In the genomic region with DNA sequence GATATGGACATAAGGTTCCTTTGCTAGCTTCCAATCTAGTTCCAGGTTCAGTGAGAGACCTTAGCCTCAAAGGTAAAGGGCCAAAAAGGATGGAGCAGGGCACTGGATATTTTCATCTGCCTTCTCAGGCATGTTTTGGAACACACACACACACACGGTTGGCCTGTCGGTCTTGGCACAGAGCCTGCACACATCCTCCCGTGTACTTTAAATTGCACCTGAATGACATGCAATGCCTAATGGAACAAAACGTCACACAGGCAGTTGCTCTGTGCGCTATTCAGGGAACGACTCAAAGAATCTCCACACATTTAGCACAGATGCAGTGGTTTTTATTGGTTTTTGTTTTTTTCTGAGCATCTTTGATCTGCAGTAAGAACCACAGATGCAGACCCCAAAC, we compare ENCODE assay signal across 20 mouse cellular contexts. TPM values are rescaled to one million over a fixed set of nuclear protein-coding genes. Genes with fewer than 3 reads are reported as not detected.
DNase-seq lines count a peak whose midpoint lies in the region; ATAC-seq and TF ChIP-seq lines count a peak whose summit lies in the region.
"Had no signal": no experiment of that assay in that cellular context is flagged by ENCODE, and none has a peak within 500 bp of the region (broad histone marks: within the 10 kb centered on the region; RNA-seq: fewer than 3 reads in every experiment).

No protein-coding gene starts in this region.

- 0 out of 2 replicates have a peak, but pooled peaks cover 7% of the 10 kb centered on the region for H3K27me3 ChIP-seq in heart, embryonic 10.5 days (ENCODE audit: insufficient read depth, poor library complexity, severe bottlenecking)
- no peaks in the 10 kb centered on the region for H3K27me3 ChIP-seq in midbrain, embryonic 11.5 days (ENCODE audit: control insufficient read depth, insufficient read depth, low read length)
- no peaks in the 10 kb centered on the region for H3K27me3 ChIP-seq in midbrain, embryonic 15.5 days (replicated peaks)
- H3K27me3 ChIP-seq: embryonic facial prominence, embryonic 13.5 days; forebrain, embryonic 13.5 days; hindbrain, embryonic 13.5 days had no signal

- no peak for ATAC-seq in midbrain, embryonic 11.5 days (ENCODE audit: low FRiP score)
- ATAC-seq in midbrain, embryonic 15.5 days (replicated peaks), result no peak
- ATAC-seq: CD4-positive, CD25-positive, alpha-beta regulatory T cell, adult 4 months; forebrain, embryonic 13.5 days; forebrain, postnatal 0 days had no signal

- no peak overlapping the region for H3K9ac ChIP-seq in midbrain, embryonic 11.5 days (ENCODE audit: low read length)
- no peak overlapping the region for H3K9ac ChIP-seq in midbrain, embryonic 15.5 days
- H3K9ac ChIP-seq: embryonic facial prominence, embryonic 13.5 days; forebrain, embryonic 13.5 days; forebrain, postnatal 0 days; hindbrain, embryonic 13.5 days had no signal

- 87% methylated on average over 6 of the region's 6 CpGs for WGBS in heart, embryonic 10.5 days
- WGBS in midbrain, embryonic 11.5 days, result 31% methylated on average over 6 of the region's 6 CpGs
- WGBS in midbrain, embryonic 15.5 days, result 33% methylated on average over 6 of the region's 6 CpGs

- H3K9me3 ChIP-seq in heart, embryonic 10.5 days, result no peaks in the 10 kb centered on the region
- H3K9me3 ChIP-seq in midbrain, embryonic 11.5 days (ENCODE audit: control insufficient read depth, low read length), result no peaks in the 10 kb centered on the region
- H3K9me3 ChIP-seq in midbrain, embryonic 15.5 days, result no peaks in the 10 kb centered on the region
- H3K9me3 ChIP-seq: embryonic facial prominence, embryonic 13.5 days; forebrain, embryonic 13.5 days; G1E; hindbrain, embryonic 13.5 days had no signal

- no peak for TF ChIP-seq CTCF in brain, embryonic 14.5 days (IDR thresholded peaks at IDR 0.05; ENCODE audit: borderline replicate concordance, extremely low read depth, insufficient read depth, insufficient read length)

- H3K4me3 ChIP-seq in heart, embryonic 10.5 days, result no peak overlapping the region
- H3K4me3 ChIP-seq in midbrain, embryonic 11.5 days (ENCODE audit: low read depth, low read length), result no peak overlapping the region
- H3K4me3 ChIP-seq in midbrain, embryonic 15.5 days, result no peak overlapping the region
- H3K4me3 ChIP-seq: embryonic facial prominence, embryonic 13.5 days; forebrain, embryonic 13.5 days; hindbrain, embryonic 13.5 days had no signal

- H3K36me3 ChIP-seq in heart, embryonic 10.5 days, result no peaks in the 10 kb centered on the region
- no peaks in the 10 kb centered on the region for H3K36me3 ChIP-seq in midbrain, embryonic 11.5 days (ENCODE audit: control insufficient read depth, insufficient read depth, low read length)
- H3K36me3 ChIP-seq in midbrain, embryonic 15.5 days (replicated peaks), result no peaks in the 10 kb centered on the region
- H3K36me3 ChIP-seq: embryonic facial prominence, embryonic 13.5 days; G1E; hindbrain, embryonic 13.5 days had no signal

- DNase-seq in cerebellum, postnatal 10 days, result peak; percentile 58 to 63
- DNase-seq in cerebellum, adult 9-10 months, result no peak
- peak; percentile 47 for DNase-seq in heart, embryonic 10.5 days (ENCODE audit: low spot score)
- no peak for DNase-seq in heart, adult 9 months (ENCODE audit: low spot score in 2 of 2)
- DNase-seq in midbrain, embryonic 11.5 days (ENCODE audit: low spot score, missing footprints), result peak; percentile 69
- peak; percentile 28 for DNase-seq in brain, embryonic 14.5 days (ENCODE audit: low read depth)
- DNase-seq in thymus, postnatal 25 days, result no peak
- DNase-seq: adrenal gland, postnatal 10 days; B cell, adult 2 months; cerebellum, adult 11-12 months; cerebellum, postnatal 25 days; forebrain, postnatal 0 days; gastrocnemius, postnatal 14 days; heart, postnatal 10 days had no signal

- TF ChIP-seq POLR2A in brain, embryonic 14.5 days (IDR thresholded peaks at IDR 0.05; ENCODE audit: borderline replicate concordance, extremely low read depth, insufficient read depth, insufficient read length, poor library complexity, severe bottlenecking), result no peak

- H3K4me2 ChIP-seq in midbrain, embryonic 11.5 days, result no peak overlapping the region
- H3K4me2 ChIP-seq in midbrain, embryonic 15.5 days, result no peak overlapping the region
- H3K4me2 ChIP-seq: embryonic facial prominence, embryonic 13.5 days; forebrain, embryonic 13.5 days; hindbrain, embryonic 13.5 days had no signal

- H3K4me1 ChIP-seq in heart, embryonic 10.5 days, result no peaks in the 10 kb centered on the region
- no peaks in the 10 kb centered on the region for H3K4me1 ChIP-seq in midbrain, embryonic 11.5 days (ENCODE audit: control insufficient read depth, insufficient read depth, low read length)
- H3K4me1 ChIP-seq in midbrain, embryonic 15.5 days, result peaks cover 5% of the 10 kb centered on the region; the same call in 1 of the 2 replicates

- H3K27ac ChIP-seq in heart, embryonic 10.5 days, result no peak overlapping the region
- no peak overlapping the region for H3K27ac ChIP-seq in midbrain, embryonic 11.5 days (ENCODE audit: low read depth, low read length)
- no peak overlapping the region for H3K27ac ChIP-seq in midbrain, embryonic 15.5 days
- H3K27ac ChIP-seq: embryonic facial prominence, embryonic 13.5 days; forebrain, embryonic 13.5 days; hindbrain, embryonic 13.5 days had no signal

RNA-seq across cellular contexts. Expression of gene Fam189a1, which starts 11.5 kb away (rescaled TPM):
- 0.45 and 0.52 TPM in 2 replicates for polyA plus RNA-seq in heart, embryonic 10.5 days (2016; fragmentation: Nextera tagmentation; extraction: Ambion mirVana)
- 2.2 and 3.4 TPM in 2 replicates for polyA plus RNA-seq in midbrain, embryonic 11.5 days (2014; fragmentation: Nextera tagmentation; extraction: Ambion mirVana)
- 12.1 and 12.6 TPM in 2 replicates for polyA plus RNA-seq in midbrain, embryonic 15.5 days (2015; fragmentation: Nextera tagmentation; extraction: Ambion mirVana)
- polyA plus RNA-seq in brain, embryonic 14.5 days (2012; rRNA removed), result 25.9 and 34.3 TPM in 2 replicates
- polyA plus RNA-seq: G1E had no signal

Comparison
In these comparisons a context has a peak if more than half of its experiments do, and no peak if none do; other contexts are left out.
1. DNase-seq: peak in cerebellum, postnatal 10 days (2 of 2), heart, embryonic 10.5 days (single experiment), midbrain, embryonic 11.5 days (single experiment) and brain, embryonic 14.5 days (single experiment); none in cerebellum, adult 9-10 months (single experiment), heart, adult 9 months (0 of 2) and thymus, postnatal 25 days (single experiment).